Comparison of ENCODE assay signal across 24 mouse cellular contexts in the genomic region with DNA sequence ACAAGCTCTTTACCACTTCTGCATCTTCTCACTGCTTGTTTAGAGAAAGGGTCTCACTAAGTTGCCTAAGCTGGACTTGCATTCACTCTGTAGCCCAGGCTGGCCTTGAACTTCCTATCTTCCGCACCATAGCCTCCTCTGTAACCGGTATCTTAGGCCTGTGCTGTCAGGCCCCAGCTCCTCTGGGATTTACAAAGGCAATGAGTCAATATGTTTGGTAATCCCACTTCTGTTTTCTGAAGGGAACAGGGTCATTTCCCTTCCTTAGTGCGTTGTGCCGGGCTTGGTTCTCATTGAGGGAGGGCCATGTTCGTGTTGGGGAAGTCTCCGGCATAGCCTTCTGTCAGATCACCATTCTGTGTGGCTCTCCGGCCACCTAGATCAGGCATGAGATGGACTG.
DNase-seq lines count a peak whose midpoint lies in the region; ATAC-seq and TF ChIP-seq lines count a peak whose summit lies in the region.
"Had no signal": no experiment of that assay in that cellular context is flagged by ENCODE, and none has a peak within 500 bp of the region (broad histone marks: within the 10 kb centered on the region; RNA-seq: fewer than 3 reads in every experiment).

No protein-coding gene starts in this region.

- no peak for TF ChIP-seq POLR2A in heart, adult 2 months (IDR thresholded peaks at IDR 0.05; ENCODE audit: insufficient read depth, low read depth, low read length)

- peak; percentile 86 for DNase-seq in heart, adult 11 months
- no peak for DNase-seq in heart, adult 2 months
- DNase-seq in monocyte, adult 2 months (ENCODE audit: low read depth in 1 of 2, low spot score in 2 of 2) = peak; percentile 7 to 15
- no peak for DNase-seq in right cerebral cortex, adult 2 months (ENCODE audit: low spot score in 2 of 2)
- DNase-seq in thymus, postnatal 25 days = no peak
- DNase-seq: adrenal gland, adult 2 months; adrenal gland, postnatal 14 days; B cell, adult 2 months; cerebellum, adult 11 months; cerebellum, adult 2 months; cerebellum, adult 9-11 months; cerebellum, postnatal 25 days; embryo, embryonic 11 days; forebrain, postnatal 0 days; gastrocnemius, adult 2 months; gastrocnemius, postnatal 14 days had no signal

- H3K4me1 ChIP-seq in heart, adult 2 months (ENCODE audit: control insufficient read depth, insufficient read depth, low read length) = no peaks in the 10 kb centered on the region
- H3K4me1 ChIP-seq: embryonic facial prominence, embryonic 13.5 days had no signal

- intact Hi-C loops in heart, adult 2 months (cut with DNase I) = no loop called here

- H3K4me3 ChIP-seq in heart, adult 2 months = no peak overlapping the region
- H3K4me3 ChIP-seq: embryonic facial prominence, embryonic 10.5 days; embryonic facial prominence, embryonic 13.5 days; erythroblast, embryonic 14.5 days; gastrocnemius, adult 2 months; hindbrain, embryonic 12.5 days; hindbrain, embryonic 15.5 days had no signal

- no peak overlapping the region for H3K27ac ChIP-seq in heart, adult 2 months
- H3K27ac ChIP-seq: embryonic facial prominence, embryonic 10.5 days; embryonic facial prominence, embryonic 13.5 days; gastrocnemius, adult 2 months; hindbrain, embryonic 12.5 days; hindbrain, embryonic 15.5 days had no signal

- no peaks in the 10 kb centered on the region for H3K79me2 ChIP-seq in heart, adult 2 months (replicated peaks; ENCODE audit: control insufficient read depth, insufficient read depth, low read length)

- no peaks in the 10 kb centered on the region for H3K27me3 ChIP-seq in heart, adult 2 months (ENCODE audit: control insufficient read depth, insufficient read depth, low read length)
- H3K27me3 ChIP-seq: embryonic facial prominence, embryonic 13.5 days; hindbrain, embryonic 15.5 days had no signal

- ATAC-seq in monocyte, adult 5-6 weeks (replicated peaks; ENCODE audit: insufficient number of reproducible peaks, low FRiP score, low TSS enrichment, poor library complexity, severe bottlenecking) = no peak
- peak; percentile 82 for ATAC-seq in megakaryocyte, adult 5-6 weeks (ENCODE audit: poor library complexity, severe bottlenecking)
- ATAC-seq: forebrain, embryonic 14.5 days; forebrain, postnatal 0 days had no signal

- no peak for TF ChIP-seq CTCF in heart, adult 2 months (IDR thresholded peaks at IDR 0.05)

- 71% methylated on average over 7 of the region's 7 CpGs for WGBS in heart, adult 2 months

- H3K36me3 ChIP-seq in heart, adult 2 months (ENCODE audit: control insufficient read depth, insufficient read depth, low read length) = no peaks in the 10 kb centered on the region
- H3K36me3 ChIP-seq: embryonic facial prominence, embryonic 10.5 days; embryonic facial prominence, embryonic 13.5 days; hindbrain, embryonic 12.5 days; hindbrain, embryonic 15.5 days had no signal

- TF ChIP-seq EP300 in heart, adult 2 months (IDR thresholded peaks at IDR 0.05; ENCODE audit: insufficient read depth, low read depth, low read length) = no peak

- H3K9ac ChIP-seq in heart, adult 2 months (ENCODE audit: low read depth, low read length) = no peak overlapping the region
- H3K9ac ChIP-seq: embryonic facial prominence, embryonic 13.5 days; forebrain, postnatal 0 days; hindbrain, embryonic 12.5 days; hindbrain, embryonic 15.5 days had no signal

Comparison
In these comparisons a context has a peak if more than half of its experiments do, and no peak if none do; other contexts are left out.
1. DNase-seq: peak in heart, adult 11 months (single experiment) and monocyte, adult 2 months (2 of 2); none in heart, adult 2 months (0 of 2), right cerebral cortex, adult 2 months (0 of 2) and thymus, postnatal 25 days (single experiment).